Mouse (Mus musculus) limb, embryonic 10.5 days (tissue): ENCODE data around the gene Styx. TPM values are rescaled to one million over a fixed set of nuclear protein-coding genes. Genes with fewer than 3 reads are reported as not detected.
A peak's percentile ranks its signal among the peaks of the same experiment; 100 is the strongest.

ENCODE experiments used
- DNase-seq: peaks from one replicate; pipeline ENCODE4 v3.0.0-alpha.2; 2017; ENCODE audit warnings: low spot score
- H3K27ac ChIP-seq: fragments of 300-500 bp; sonication (generic); 2 replicates; pipeline ENCODE4 v1.5.1; 2016; ENCODE audit warnings: mild to moderate bottlenecking
- H3K27me3 ChIP-seq: fragments of 300-500 bp; sonication (generic); 2 replicates; pipeline ENCODE4 v1.6.1; 2016; ENCODE audit warnings: low read depth, mild to moderate bottlenecking; ENCODE audit not compliant: poor library complexity, severe bottlenecking
- H3K36me3 ChIP-seq: fragments of 300-500 bp; sonication (generic); 2 replicates; pipeline ENCODE4 v1.6.1; 2016; ENCODE audit warnings: mild to moderate bottlenecking, moderate library complexity
- H3K4me1 ChIP-seq: fragments of 300-500 bp; sonication (generic); 2 replicates; pipeline ENCODE4 v1.6.1; 2016
- H3K4me3 ChIP-seq: fragments of 300-500 bp; sonication (generic); 2 replicates; pipeline ENCODE4 v1.5.1; 2016; ENCODE audit warnings: mild to moderate bottlenecking, moderate library complexity
- H3K9me3 ChIP-seq: fragments of 300-500 bp; sonication (generic); replicated peaks from 2 replicates; pipeline ENCODE4 v1.6.1; 2016; ENCODE audit warnings: mild to moderate bottlenecking
- WGBS: fragments of 180-500 bp; shearing (Covaris S2); methylation state at CpG from one replicate; pipeline ENCODE4 v1.1.7; 2016; 5-methylcytosine and 5-hydroxymethylcytosine counted together
- polyA plus RNA-seq: library from polyadenylated mRNA; unstranded; fragments of >200 nt; fragmentation: Nextera tagmentation; extraction: Ambion mirVana; gene quantifications from 2 replicates; pipeline ENCODE4 v1.2.1, GENCODE M21; 2016

Styx gene
- polyA plus RNA-seq, 1 experiment from 2014 or later: 46.9 TPM

DNA sequence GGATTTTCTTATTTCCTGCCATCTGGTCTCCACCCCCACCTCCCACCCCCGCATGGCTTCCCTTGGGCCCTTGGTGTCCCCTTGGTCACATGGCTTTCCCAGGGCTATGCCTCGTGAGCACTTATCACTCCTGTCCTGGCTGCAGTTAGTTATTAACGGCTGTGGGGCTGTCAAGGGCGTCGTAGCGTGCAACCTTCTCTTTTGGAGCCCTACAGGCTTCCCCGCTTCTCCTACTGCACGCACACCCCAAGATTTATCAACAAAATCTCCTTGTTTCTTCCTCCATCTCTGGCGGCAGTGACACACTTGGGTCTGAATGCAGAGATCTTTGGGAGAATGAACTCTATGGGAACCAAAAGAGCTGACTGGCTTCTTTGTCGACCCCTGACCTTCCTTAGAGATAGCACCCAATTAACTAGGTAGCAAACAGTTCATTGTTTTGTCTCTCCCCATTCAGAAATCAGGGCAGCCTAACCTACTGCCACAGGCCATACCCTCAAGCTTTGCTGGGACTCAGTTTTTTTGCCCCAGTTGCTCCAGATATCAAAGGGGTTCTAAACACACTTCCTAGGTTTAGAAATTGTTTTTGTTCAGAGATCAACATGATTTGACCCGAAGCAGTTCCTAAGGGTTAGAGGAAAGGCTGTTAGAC is 102.1 kb downstream of the Styx start:
- Histone ChIP-seq H3K36me3 (peaks cover 6% of the 10 kb centered on the region), H3K9me3 (no peaks in the 10 kb centered on the region), H3K4me3 (no peak overlapping the region), H3K27me3 (no peaks in the 10 kb centered on the region), H3K27ac (peak overlapping the region; percentile 77), H3K4me1 (peaks cover 56% of the 10 kb centered on the region)
- DNase-seq: no peak
- WGBS: 30% methylated on average over 11 of the region's 11 CpGs

GRCm38 (mm10) chr14:45453538-45454233 is 102.8 kb downstream of the Styx start:
- H3K4me3 ChIP-seq: no peak overlapping the region
- H3K9me3 ChIP-seq: no peaks in the 10 kb centered on the region
- peak overlapping the region; percentile 68 for H3K27ac ChIP-seq
- DNase-seq: no peak
- 65% methylated on average over 5 of the region's 5 CpGs for WGBS
- no peaks in the 10 kb centered on the region for H3K27me3 ChIP-seq
- H3K4me1 ChIP-seq: peaks cover 56% of the 10 kb centered on the region
- peaks cover 12% of the 10 kb centered on the region for H3K36me3 ChIP-seq

DNA sequence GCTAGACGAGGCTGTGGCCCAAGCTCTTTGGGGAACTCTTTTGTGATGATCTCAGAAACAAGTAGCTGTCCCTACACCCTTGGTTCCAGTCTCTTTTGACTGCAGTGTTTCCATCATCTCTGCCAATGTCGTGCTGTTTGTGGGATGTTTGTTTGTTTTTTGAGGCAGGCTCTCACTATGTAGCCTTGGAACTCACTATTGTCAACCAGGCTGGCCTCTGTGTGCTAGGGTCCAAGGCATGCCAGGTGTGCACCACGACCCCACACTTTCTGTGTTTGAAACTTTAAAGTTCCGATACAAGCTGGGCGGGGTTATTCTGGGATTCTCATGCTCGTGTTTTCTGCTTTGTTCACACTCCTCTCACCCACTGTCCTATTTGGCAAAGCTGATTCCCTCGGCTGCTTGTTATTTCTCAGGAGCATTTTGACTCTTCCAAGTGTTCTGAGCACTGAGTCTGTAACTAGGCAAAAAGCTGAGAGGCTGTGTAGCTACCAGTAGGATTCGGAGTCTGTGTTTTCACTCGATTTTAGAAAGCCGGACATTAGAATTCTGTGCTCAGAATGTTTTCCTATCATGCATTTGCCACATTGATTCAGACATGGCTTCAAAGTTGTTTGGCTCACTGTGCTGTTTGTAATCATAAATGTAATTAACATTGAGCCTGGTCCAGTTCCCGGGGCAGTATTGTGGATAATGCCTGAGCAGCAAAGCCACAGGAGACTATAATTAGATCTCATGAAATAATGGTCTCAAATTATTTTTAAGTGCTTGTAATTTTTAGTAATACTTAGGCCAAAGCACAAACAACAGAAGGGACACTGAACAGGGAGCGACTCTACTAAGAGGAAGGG is 105.0 kb downstream of the Styx start:
- no peak for DNase-seq
- 69% methylated on average over 12 of the region's 12 CpGs for WGBS
- Histone ChIP-seq H3K9me3 (no peaks in the 10 kb centered on the region), H3K27ac (peak overlapping the region; percentile 67), H3K4me1 (peaks cover 53% of the 10 kb centered on the region), H3K4me3 (no peak overlapping the region), H3K27me3 (no peaks in the 10 kb centered on the region), H3K36me3 (peaks cover 33% of the 10 kb centered on the region)

GRCm38 (mm10) chr14:45456502-45456846 is 105.6 kb downstream of the Styx start:
- Histone ChIP-seq H3K9me3 (no peaks in the 10 kb centered on the region), H3K4me3 (no peak overlapping the region), H3K4me1 (peaks cover 53% of the 10 kb centered on the region), H3K27me3 (no peaks in the 10 kb centered on the region), H3K36me3 (peaks cover 39% of the 10 kb centered on the region), H3K27ac (peak overlapping the region; percentile 67; the same call in 1 of the 2 replicates)
- no peak for DNase-seq
- no CpG with 5 or more reads among the region's 1 CpGs for WGBS

- Histone ChIP-seq H3K4me3 (no peak overlapping the region), H3K27me3 (no peaks in the 10 kb centered on the region), H3K27ac (peak overlapping the region; percentile 62; the same call in 1 of the 2 replicates), H3K36me3 (peaks cover 44% of the 10 kb centered on the region), H3K4me1 (peaks cover 49% of the 10 kb centered on the region), H3K9me3 (no peaks in the 10 kb centered on the region)
- 91% methylated on average over 9 of the region's 9 CpGs for WGBS
- no peak for DNase-seq
Observed at GRCm38 (mm10) chr14:45457003-45457402, 106.1 kb downstream of the Styx start.

DNA sequence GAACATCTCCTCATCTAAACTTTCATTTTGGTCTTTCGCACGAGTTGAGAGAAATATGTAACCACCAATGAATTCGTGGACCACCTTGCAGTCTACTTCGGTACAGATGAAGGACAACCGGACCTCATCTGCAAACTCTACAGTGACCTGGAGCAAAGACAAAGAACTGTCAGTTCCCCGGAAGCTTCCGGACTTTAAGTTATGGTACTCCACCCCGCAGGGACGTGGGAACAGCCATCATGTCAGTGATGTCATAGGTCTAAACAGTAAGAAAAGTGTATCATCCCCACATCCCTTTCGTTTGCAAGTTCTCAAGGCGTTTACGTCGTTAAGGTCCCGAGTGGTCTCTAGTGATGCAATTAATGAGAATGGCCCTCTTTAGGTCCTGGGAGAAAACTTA is 109.0 kb downstream of the Styx start:
- Histone ChIP-seq H3K36me3 (peaks cover 71% of the 10 kb centered on the region), H3K9me3 (no peaks in the 10 kb centered on the region), H3K4me1 (peaks cover 48% of the 10 kb centered on the region), H3K27me3 (no peaks in the 10 kb centered on the region), H3K4me3 (no peak overlapping the region), H3K27ac (no peak overlapping the region)
- no peak for DNase-seq
- 94% methylated on average over 14 of the region's 14 CpGs for WGBS

DNA sequence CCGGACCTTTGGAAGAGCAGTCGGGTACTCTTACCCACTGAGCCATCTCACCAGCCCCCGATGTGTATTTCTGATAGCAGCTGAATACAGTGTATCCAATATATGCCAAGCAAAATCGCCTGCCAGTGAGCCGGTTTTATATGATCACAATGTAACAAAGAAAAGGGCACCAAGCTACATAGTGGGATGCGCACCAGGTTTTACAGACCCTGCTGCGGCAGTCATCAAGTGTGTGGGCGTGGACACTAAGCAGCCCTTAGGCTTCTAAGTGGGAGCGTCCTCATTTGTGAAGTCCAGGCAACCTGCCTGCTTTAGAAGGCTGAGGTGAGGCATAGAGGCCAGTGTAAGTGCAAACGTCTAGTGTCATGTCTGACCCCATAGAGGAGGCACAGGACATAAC is 109.6 kb downstream of the Styx start:
- peaks cover 42% of the 10 kb centered on the region for H3K4me1 ChIP-seq
- H3K27me3 ChIP-seq: no peaks in the 10 kb centered on the region
- WGBS: 94% methylated on average over 10 of the region's 10 CpGs
- H3K9me3 ChIP-seq: no peaks in the 10 kb centered on the region
- H3K27ac ChIP-seq: no peak overlapping the region
- no peak overlapping the region for H3K4me3 ChIP-seq
- no peak for DNase-seq
- peaks cover 77% of the 10 kb centered on the region for H3K36me3 ChIP-seq

GRCm38 (mm10) chr14:45461945-45462344 is 111.1 kb downstream of the Styx start:
- DNase-seq: no peak
- 94% methylated on average over 6 of the region's 6 CpGs for WGBS
- H3K9me3 ChIP-seq: no peaks in the 10 kb centered on the region
- H3K4me3 ChIP-seq: no peak overlapping the region
- H3K36me3 ChIP-seq: peaks cover 91% of the 10 kb centered on the region
- no peak overlapping the region for H3K27ac ChIP-seq
- peaks cover 29% of the 10 kb centered on the region for H3K4me1 ChIP-seq
- no peaks in the 10 kb centered on the region for H3K27me3 ChIP-seq

GRCm38 (mm10) chr14:45462374-45462773 is 111.5 kb downstream of the Styx start:
- no peaks in the 10 kb centered on the region for H3K9me3 ChIP-seq
- no peak for DNase-seq
- 51% methylated on average over 6 of the region's 6 CpGs for WGBS
- peaks cover 26% of the 10 kb centered on the region for H3K4me1 ChIP-seq
- H3K27ac ChIP-seq: no peak overlapping the region
- peaks cover 96% of the 10 kb centered on the region for H3K36me3 ChIP-seq
- H3K4me3 ChIP-seq: no peak overlapping the region
- H3K27me3 ChIP-seq: no peaks in the 10 kb centered on the region

GRCm38 (mm10) chr14:45462875-45463475 is 112.1 kb downstream of the Styx start:
- WGBS: 68% methylated on average over 10 of the region's 10 CpGs
- Histone ChIP-seq H3K4me3 (no peak overlapping the region), H3K27ac (peak overlapping the region; percentile 67), H3K27me3 (no peaks in the 10 kb centered on the region), H3K36me3 (peaks cover 96% of the 10 kb centered on the region), H3K4me1 (peaks cover 26% of the 10 kb centered on the region), H3K9me3 (no peaks in the 10 kb centered on the region)
- DNase-seq: no peak

DNA sequence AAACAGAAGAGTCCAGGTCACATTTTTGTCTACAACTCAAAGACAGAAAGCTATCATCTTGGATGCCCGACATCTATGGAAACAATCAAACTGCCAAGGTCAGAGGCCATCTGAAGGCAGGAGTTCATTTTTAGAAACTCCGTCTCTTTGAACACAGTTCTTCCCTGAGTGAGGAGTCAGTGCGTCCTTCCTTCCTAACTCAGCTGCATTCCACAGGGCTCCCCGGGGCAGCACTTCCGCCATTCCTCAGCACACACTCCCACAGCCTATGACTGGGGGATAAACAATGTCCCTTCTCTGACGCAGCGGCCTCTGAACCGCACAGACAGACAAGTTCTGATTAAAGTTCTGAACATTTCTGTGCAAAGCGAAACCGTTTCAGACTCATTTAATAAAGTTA is 112.7 kb downstream of the Styx start:
- DNase-seq: no peak
- 24% methylated on average over 10 of the region's 10 CpGs for WGBS
- H3K9me3 ChIP-seq: no peaks in the 10 kb centered on the region
- no peaks in the 10 kb centered on the region for H3K27me3 ChIP-seq
- H3K4me3 ChIP-seq: no peak overlapping the region
- H3K4me1 ChIP-seq: peaks cover 26% of the 10 kb centered on the region
- H3K36me3 ChIP-seq: peaks cover 96% of the 10 kb centered on the region
- H3K27ac ChIP-seq: peak overlapping the region; percentile 67

GRCm38 (mm10) chr14:45464036-45465035 is 113.4 kb downstream of the Styx start:
- Histone ChIP-seq H3K4me1 (peaks cover 26% of the 10 kb centered on the region), H3K9me3 (no peaks in the 10 kb centered on the region), H3K27ac (peak overlapping the region; percentile 32), H3K4me3 (no peak overlapping the region), H3K27me3 (no peaks in the 10 kb centered on the region), H3K36me3 (peaks cover 96% of the 10 kb centered on the region)
- no peak for DNase-seq
- 73% methylated on average over 19 of the region's 19 CpGs for WGBS
